Mouse (Mus musculus) lung, adult 18-20 months (tissue): Measurements from ENCODE around the gene Plppr3.

ENCODE experiments used
- DNase-seq, 2 experiments: peaks; one replicate each; pipeline ENCODE4 v3.0.0; 2022; ENCODE audit warnings: mixed read lengths in 2 of 2

Gene Plppr3

DNA sequence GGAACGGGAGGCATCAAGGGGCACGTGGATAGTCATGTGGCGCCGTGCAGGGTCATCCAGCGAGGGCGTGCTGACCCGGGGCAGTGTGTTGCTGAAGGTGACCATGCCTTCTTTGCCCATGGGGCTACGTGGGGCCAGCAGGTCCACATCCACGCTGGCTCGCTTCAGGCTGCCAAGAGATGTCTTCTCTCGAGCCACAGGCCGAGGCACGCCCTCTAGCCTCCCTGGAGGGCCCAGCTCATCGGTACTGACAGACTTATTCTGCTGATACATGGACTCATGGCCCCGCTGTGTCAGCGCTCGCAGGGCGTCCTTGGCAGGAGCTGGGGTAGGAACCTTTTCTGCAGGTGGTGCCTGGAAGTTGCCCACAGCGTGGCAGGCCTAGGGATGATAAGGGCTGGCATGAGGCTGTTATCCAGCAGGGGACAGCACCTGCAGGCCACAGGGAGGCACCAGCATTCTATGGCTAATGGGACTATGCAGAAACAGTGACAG lies 8.6 kb downstream of the Plppr3 start:
- DNase-seq, result no peak

DNA sequence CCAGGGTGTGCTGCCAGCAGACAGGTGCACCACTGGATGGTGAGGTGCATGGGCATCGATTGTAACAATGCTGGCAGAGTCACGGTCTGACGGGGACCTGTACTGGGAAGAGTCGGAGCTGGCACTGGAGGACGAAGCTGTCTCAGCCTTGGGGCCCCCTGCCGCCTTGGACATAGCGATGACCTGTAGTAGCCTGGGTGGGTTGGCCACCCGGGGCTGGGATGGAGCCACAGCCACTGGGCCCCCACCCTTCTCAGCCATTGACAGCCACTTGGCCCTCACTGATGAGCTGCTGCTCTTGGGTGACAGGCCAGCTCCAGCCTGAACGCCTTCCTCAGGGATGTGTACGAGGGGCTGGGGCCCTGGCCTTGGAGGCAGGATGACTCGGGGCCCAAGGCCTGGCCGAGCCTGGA lies 9.2 kb downstream of the Plppr3 start:
- no peak for DNase-seq

DNA sequence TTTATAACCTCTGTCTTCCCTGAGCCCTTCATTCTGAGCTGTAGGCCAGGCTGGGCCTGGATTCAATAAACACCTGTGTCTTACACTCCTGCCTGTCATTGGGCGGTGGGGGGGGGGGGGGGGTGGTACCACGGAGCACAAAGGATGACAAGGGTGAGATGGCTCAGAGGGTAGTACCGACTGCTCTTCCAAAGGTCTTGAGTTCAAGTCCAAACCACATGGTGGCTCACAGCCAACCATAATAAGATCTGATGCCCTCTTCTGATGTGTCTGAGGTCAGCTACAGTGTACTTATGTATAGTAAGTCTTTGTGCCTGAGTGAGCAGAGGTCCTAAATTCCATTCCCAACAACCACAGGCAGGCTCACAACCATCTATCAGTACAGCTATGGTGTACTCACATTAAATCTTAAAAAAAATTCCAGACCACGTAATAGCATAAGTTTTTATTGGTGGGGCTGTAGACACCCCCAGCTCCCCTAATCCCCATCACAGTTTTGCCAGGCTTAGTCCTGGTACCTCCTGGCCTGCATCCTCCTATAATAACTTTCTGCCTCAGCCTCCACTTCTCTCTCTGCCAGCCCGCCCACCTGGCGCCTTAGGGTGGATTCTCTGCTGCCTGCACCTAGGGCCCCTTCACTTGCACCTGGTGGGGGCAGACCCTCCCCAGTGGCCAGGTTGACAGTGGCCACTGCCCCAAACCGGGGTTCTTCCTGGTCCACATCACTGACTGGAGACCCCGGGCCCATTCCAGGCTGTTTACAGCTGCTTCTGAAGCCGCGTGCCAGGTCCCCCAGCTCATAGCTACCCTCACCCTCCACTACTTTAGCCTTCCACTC lies 9.9 kb downstream of the Plppr3 start:
- no peak for DNase-seq

DNA sequence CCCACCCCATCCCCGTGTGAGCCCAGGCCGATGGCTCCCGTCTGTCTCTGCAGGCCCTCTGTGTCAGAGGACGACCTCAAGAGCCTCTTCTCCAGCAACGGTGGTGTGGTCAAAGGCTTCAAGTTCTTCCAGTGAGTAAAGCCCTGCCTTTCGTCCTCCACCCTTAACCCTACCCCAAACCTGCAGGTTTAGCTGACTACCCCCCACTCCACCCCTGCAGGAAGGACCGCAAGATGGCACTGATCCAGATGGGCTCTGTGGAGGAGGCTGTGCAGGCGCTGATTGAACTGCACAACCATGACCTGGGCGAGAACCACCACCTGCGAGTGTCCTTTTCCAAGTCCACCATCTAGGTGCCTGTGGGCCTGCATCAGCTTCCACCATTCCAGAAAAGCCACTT lies 11.5 kb downstream of the Plppr3 start:
- DNase-seq, result no peak

DNA sequence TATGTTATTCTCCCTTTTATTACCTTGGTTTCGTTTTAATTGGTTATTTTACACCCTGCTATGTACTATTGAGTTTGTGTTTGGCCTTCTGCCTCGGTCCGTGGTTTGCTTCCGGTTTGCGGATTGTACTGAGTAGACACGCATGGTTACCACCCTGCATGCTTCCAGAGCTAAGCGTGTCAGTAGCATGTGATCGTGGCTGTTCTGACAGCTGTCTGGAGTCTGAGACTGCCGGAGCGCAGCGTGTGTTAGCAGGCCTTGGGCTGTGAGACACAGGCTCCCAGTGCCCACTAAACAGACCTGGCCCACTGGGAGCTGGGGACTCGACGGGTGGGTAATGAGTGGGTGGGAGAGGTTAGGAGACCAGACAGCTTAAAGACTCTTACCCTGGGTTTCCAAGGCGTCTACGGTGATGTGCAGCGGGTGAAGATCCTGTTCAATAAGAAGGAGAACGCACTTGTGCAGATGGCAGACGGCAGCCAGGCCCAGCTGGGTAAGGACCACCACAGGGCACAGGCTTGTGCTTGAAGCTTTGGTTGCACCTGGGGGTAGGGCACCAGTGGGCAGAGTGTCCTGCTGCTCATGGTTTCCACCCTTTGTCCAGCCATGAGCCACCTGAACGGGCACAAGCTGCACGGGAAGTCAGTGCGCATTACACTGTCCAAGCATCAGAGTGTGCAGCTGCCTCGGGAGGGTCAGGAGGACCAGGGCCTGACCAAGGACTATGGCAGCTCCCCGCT lies 12.2 kb downstream of the Plppr3 start:
- no peak for DNase-seq

DNA sequence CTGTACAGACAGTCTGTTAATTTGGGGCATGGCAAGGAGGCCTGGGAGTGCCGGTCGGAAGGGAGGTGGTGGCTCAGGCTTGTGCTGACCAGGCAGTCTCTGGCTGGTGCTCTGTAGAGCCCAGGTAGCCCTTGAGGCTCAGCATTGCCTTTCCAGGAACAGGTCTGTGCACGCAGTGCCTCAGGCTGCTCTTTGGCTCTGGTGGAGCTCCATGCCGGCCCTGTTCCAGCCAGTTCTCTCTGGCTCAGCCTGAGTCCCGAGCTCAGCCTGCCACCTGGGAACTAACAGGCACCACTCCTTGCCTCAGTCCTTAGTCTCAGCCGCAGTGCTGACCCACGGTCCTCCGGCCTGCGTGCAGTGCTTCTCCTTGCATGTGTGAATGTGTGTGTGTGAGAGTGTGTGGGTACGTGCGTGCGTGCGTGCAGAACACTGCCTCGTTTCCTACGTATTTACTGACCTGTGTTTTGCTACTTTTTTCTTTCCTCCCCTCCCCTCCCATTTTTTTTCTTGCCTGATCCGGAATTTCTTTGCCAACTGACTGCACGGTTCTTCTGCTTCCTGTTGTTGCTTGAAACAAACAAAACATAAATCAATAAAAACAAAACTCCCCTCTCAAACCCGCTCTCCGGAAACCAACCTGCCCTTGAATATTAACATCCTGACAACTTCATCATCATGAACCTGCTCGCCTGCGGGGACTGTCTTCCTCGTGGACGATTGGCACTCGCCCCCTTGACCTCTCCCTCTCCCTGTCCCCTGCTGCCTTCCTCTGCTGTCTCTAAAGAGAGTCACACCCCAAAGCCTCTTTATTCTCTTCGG lies 13.0 kb downstream of the Plppr3 start:
- DNase-seq, result no peak

DNA sequence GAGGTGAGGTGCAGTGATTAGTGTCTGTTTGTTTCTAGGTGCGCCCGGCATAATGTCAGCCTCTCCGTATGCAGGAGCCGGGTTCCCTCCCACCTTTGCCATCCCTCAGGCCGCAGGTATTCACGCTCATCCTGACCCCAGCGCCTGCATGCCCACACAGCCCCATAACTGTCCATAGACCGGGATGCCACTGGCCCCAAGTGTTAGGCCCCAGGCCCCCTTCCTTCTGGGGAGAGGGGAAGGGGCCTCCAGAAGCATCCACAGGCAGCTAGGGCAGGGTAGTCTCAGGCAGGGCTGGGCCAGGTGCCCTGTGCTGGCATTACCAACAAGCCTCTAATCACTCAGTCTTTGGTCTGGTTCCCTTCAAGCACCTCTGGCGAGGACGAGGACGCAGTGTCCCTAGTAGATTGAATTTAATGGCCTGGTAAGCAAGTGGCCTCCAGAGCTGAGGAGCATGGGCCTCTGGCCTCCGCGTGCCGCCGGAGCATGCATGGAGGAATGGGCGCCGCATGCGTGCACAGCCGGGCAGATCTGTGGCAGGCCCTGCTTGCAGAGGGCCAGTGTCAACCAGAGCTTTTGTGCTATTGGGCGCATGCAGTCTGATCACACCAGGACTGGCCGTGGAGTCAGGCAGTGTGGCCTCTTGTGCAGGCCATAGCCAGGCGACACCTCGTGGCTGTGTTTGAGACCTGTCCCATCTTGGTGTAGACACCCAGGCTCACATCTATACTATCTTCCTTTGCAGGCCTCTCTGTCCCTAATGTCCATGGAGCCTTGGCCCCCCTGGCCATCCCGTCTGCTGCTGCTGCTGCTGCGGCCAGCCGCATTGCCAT lies 14.1 kb downstream of the Plppr3 start:
- no peak for DNase-seq

DNA sequence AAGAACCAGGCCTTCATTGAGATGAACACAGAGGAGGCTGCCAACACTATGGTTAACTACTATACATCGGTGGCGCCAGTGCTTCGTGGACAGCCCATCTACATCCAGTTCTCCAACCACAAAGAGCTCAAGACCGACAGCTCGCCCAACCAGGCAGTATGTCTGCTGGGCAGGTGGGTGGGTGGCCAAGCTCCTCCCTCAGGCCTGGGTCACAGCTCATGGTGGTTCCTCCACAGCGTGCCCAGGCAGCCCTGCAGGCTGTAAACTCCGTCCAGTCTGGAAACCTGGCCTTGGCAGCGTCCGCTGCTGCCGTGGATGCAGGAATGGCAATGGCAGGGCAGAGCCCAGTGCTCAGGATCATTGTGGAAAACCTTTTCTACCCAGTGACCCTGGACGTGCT lies 15.3 kb downstream of the Plppr3 start:
- DNase-seq, result no peak

DNA sequence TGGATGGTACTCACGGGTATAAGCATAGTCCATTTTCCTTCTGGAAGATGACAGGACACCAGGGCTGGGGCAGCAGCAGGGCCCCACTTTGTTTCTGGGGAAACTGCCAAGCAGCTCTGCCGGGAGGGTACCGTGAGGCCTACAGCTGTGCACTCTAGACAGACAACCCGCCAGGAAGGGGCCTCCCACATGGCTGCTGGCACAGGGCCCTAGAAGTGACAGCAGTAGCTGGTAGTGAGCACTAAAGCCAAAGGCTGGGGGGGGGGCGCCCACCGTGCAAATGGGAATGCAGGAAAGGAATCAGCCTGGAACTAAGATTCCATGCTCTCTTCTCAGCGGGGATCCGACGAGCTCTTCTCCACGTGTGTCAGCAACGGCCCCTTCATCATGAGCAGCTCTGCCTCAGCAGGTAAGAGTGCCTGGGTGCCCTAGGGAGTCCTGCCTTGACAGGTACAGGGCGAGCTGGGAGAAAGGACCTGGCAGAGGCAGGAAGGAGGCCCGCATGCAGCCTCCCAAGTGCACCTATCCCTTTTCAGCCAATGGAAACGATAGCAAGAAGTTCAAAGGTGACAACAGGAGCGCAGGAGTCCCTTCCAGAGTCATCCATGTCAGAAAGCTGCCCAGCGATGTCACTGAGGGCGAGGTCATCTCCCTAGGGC lies 15.9 kb downstream of the Plppr3 start:
- peak in 1 of 2 experiments; percentile 63 for DNase-seq

DNA sequence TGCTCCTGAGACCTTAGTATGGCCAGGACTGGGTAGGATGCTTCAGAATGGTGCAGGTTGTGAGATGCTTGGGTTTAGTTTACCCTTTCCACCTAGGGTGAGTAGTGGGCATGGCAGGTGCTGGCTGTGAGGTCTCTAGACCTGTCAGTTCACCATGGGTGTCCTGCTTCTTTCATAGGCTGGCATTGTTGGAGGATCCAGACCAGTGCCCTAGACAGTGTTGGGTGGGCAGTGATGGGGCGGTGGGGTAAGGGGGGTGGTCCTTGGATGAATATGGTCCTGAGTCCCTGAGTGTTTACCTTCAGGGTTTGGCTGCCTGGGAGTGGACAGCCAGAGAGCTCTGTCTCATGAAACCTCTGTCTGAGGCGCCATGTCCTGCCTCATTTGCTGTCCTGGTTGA lies 16.5 kb downstream of the Plppr3 start:
- no peak for DNase-seq

DNA sequence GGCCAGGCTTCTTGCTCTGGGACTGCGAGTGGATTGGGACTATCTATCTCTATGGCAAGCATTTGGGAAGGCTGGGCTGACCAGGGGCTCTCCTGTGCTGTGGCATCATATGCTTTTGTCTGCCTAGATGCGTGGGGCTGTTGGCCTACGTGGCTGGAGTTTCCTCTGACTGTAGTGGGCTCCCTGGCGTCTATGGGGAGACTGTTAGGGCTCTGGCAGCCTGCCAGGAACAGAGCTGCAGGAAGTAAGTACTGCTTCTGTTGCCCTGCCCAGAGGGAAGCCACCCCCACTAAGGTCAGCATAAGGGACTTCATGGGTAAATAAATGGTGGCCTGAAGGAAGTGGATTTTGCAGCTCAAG lies 17.0 kb downstream of the Plppr3 start:
- peak; percentile 83 to 89 for DNase-seq

DNA sequence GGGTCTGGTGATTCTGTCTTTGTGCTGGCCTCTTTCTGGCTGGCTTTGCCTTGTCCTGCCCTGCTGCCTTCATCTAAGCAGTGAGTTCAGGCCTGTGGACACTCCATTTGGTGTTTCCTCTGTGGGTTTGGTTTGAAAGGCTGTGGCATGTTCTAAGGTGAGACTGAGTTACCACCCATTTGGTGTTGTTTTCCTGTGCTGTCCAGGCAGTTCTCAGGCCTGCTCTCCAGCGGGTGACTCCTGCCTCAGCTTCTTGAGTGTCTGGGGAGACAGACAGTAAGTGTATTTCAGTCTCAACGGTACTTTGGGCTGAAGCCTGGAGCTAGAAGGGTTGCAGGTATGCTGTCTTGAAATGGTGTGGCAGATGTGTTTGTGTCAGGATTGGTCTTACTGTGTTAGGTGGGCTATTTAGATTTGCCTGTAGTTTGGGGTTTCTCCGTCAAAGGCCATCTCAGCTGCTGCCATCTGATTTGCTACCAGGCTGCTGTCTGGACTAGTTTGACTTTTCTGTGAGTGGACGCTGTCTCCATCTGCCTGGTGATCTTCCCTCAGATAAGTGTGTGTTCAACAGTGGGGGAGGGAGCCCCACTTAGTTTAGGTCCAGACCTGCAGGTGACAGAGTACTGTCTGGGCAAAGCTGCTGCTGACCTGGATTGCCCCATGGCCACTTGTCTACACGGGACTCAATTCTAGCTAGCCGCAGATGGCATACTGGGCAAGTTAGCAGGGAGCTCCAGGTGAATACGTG lies 17.6 kb downstream of the Plppr3 start:
- DNase-seq, result no peak

DNA sequence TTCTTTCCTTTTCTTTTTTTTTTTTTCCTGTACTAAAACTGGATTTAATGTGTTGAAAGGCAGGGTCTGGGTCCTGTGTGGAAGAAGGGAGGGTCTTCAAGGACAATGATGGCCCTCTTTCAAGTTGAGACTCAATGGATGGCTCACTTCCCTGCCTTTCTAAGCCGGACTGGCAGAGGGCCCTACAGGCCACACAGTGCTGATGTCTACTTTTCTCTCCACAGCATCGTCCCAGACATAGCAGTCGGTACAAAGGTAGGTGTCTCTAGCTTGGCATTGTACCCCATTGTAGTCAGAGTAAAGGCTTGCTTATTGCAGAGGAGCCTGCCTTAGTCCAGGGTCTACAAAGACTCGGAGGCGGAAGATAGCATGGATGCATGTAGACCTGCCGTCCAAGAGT lies 18.2 kb downstream of the Plppr3 start:
- DNase-seq, result no peak

DNA sequence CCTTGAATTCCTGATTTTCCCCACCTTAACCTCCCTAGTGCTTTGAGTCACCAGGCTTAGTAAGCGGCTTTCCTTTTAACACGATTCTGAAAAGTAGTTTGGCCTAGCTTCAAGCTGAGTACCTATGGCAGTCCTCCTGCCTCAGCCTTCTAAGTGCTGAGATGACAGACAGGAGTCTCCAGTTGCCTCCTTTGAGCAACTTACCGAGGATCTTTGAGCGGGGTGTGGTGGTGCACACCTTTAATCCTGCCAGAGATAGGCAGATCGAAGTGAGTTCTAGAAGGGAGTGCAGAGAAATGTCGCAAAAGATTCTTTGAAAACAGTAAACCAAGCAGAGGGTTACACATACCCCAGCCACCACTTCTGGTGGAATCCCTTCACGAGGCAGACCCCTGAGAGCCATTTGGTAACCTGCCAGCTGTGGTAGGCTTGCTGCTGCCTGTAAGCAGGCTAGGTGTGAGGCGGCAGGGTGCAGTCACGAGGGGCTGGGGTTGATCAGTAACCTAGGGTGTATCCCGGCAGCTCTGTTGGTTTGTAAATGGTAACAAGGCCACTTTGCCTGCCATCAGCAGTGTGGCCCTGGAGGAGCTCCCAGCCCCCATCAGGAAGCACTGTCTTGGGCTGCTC lies 18.8 kb downstream of the Plppr3 start:
- peak; percentile 61 to 71 for DNase-seq

DNA sequence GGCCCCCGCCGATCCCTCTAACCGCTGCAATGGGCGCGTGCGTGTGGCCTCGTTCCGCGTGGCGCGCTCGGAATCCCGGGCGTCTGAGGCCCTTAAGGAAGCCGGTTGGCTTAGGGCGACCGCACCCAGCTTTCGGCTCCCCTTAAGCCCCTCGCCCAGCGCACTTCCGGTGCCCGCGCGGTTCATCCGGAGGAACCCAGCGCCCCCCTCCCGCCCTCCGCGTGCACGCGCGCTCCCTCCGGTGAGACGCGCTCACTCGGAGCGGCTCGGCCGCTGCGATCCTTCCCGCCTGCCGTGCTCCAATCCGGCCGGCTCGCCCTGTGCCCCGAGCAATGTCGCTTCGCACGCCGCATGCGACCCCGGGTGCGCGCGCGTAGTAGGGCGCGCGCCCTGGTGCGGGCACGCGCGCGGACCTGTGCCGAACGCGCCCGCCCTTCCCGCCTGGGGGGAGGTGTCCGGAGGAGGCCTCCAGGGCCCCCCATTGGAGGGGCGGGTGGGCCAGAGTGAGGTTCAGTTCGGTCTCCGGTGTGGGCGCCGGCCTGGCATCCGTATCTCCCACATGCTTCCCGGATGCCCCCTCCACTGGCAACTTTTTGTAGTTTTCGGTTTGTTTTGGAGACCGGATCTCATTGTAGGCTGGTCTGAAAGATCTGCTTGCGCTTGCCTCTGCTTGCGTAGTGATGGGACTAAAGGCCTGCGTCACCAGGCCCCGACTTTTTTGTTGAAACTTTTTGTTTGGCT lies 19.5 kb downstream of the Plppr3 start:
- peak; percentile 73 to 74 for DNase-seq

DNA sequence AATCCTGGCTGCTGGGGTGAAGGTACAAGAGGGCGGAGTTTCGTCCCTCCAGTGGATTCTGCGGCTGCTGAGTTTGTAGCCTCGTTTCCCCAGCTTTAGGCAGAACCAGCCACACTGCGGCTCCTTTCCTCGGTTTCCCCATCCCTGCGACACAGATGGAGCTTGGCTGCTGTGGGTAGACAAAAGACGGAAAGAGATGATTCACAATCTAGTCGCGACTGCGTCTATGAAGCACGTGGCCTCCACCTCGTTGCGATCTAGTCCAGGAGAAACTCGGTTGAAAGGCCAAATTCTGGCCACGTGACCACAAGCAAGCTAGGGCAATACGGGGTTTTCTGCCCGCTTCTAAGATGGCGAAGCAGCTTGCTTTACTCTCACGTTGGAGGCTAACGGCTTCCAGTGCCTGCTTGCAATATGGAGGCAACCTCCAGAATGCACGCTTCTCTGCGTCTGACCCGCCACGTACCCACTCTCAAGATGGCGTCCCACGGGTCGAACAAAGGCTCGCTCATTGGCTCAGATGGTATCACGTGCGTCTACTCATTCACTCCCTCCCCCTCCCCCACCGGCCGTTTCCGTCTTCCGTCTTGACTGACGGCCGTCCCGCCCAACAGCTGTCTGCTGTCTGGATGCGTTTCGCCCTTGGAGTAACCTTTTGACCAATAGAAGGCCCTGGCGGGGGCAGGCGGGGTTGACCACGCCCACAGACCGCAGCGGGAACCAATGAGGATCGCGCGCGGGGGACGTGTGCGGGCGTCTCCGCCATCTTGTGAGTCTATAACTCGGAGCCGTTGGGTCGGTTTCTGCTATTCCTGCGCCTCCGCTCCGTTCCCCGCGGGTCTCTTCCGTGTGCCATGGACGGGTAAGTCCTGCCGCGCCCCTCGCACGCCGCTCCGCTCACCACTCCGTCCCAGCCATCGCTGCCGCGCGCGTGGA lies 20.3 kb downstream of the Plppr3 start, which contains the start of gene Ptbp1:
Gene Ptbp1 (plus strand): TSS at position 568 of the 936 bp plus-strand sequence.
- peak; percentile 99 for DNase-seq

DNA sequence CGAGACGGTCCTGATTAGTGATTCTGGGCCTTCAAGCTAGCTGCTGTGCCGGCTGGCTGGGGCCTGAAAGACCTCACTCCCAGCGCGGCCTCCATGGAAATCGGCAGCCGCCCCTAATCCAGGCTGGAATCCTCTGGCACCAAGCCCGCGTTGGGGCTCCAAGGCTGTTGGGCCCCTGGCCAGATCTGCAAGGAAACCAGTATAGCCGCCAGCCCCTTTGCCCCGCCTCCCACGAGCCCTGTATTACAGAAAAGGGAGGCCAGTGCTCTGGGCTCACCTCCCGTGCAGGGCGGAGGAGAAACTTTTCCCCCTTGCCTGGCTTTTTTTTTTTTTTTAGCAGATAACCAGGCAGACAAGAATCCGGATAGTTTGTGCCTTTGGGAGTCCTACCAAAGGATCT lies 21.0 kb downstream of the Plppr3 start:
- DNase-seq, result peak; percentile 95 to 96

DNA sequence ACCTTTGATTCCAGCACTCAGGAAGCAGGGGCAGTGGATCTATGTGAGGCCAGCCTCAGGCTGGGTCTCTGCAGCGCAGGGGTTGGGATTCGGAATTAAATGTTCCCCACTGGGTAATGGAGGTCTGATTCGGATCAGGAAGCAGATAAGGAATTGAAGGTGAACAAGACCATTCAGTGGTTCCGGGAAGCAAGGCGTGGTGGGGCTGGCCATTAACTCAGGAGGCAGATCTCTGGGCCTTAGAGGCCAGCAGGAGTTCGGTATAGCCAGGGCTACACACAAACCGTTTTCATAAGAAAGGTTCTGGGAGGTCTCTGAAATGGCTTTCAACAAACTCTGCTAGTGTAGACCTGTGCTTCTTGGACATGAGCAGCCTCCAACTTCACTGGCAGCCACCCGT lies 21.6 kb downstream of the Plppr3 start:
- DNase-seq, result no peak
